Mouse (Mus musculus) gastrocnemius, postnatal 36 days (tissue): ENCODE results near the gene Otx1. TPM values are rescaled to one million over a fixed set of nuclear protein-coding genes. Genes with fewer than 3 reads are reported as not detected.

Experiments
- DNase-seq, 2 experiments: peaks; one replicate each; pipeline ENCODE4 v3.0.0; 2022
- intact Hi-C: fragments of 180-260 bp; cut with DNase I; formaldehyde crosslinking; loops from one replicate; pipeline ENCODE4 v1.15.1; 2025
- total RNA-seq, 2 experiments: library from RNA; stranded (reverse); gene quantifications; 2 replicates each; pipeline ENCODE4 v1.2.3; 2021

Otx1 gene
- total RNA-seq, 2 experiments from 2014 or later: not detected

- intact Hi-C loops: no loop called here
- no peak for DNase-seq
These were observed 47.5 kb downstream of the Otx1 start for GRCm38 (mm10) chr11:21955167-21955566.

GRCm38 (mm10) chr11:21951657-21952237, 51.0 kb downstream of the Otx1 start:
- DNase-seq: no peak
- intact Hi-C loops: no loop called here

- intact Hi-C loops: no loop called here
These were observed 52.6 kb downstream of the Otx1 start for GRCm38 (mm10) chr11:21950094-21950493.

More at GRCm38 (mm10) chr11:21950094-21950493, 52.6 kb downstream of the Otx1 start:
- no peak for DNase-seq
